Mouse (Mus musculus): ENCODE data around the gene Gm8229.
"Not testable (repeated sequence)": the region's sequence is repeated elsewhere in the genome, so short reads cannot be mapped to it uniquely, and the experiment has no call there.

DNA sequence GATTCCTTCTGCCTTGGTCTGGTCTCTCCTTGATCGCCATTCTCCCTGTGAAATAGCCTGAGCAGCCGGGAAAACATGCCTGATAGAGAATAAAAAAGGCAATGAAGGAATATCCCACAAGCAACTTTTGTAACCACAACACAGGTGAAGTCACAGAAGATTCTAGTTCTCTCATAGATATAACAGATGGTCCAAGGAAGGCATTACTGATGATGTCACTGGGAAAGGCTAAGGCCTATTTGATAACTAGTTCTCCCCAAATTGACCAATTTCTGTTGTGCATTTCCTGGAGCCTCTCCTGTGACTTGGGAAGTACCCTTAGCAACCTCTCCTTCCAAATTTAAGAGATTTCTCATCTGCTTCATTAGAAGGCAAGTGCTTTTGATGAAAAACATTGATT is 26.7 kb upstream of the Gm8229 start, which contains the start of gene Gm5930:
- not testable (repeated sequence) for TF ChIP-seq POLR2A, CTCF (IDR thresholded peaks at IDR 0.05; ENCODE audit: extremely low read depth, insufficient read depth, low read length)
